Mouse (Mus musculus) intestine, embryonic 16.5 days (tissue): ENCODE results near the gene Gm17657. TPM values are rescaled to one million over a fixed set of nuclear protein-coding genes. Genes with fewer than 3 reads are reported as not detected.

ENCODE experiments used
- ATAC-seq: fragments of 200-750 bp; cut with Nextera tagmentation; 2 replicates; pipeline ENCODE4 v1.8.0; 2017; ENCODE audit warnings: moderate TSS enrichment, moderate library complexity
- H3K27ac ChIP-seq: fragments of 300-500 bp; sonication (generic); 2 replicates; pipeline ENCODE4 v1.5.1; 2014; ENCODE audit warnings: mild to moderate bottlenecking, low read length
- H3K27me3 ChIP-seq: fragments of 300-500 bp; sonication (generic); replicated peaks from 2 replicates; pipeline ENCODE4 v1.6.1; 2014; ENCODE audit warnings: low read length, control low read depth, mixed read lengths; ENCODE audit not compliant: control insufficient read depth, insufficient read depth
- H3K36me3 ChIP-seq: fragments of 300-500 bp; sonication (generic); 2 replicates; pipeline ENCODE4 v1.6.1; 2014; ENCODE audit warnings: low read length, control low read depth; ENCODE audit not compliant: control insufficient read depth, insufficient read depth
- H3K4me1 ChIP-seq: fragments of 300-500 bp; sonication (generic); 2 replicates; pipeline ENCODE4 v1.6.1; 2014; ENCODE audit warnings: low read length, control low read depth, mixed read lengths; ENCODE audit not compliant: control insufficient read depth, insufficient read depth
- H3K4me2 ChIP-seq: fragments of 300-500 bp; sonication (generic); 2 replicates; pipeline ENCODE4 v1.6.1; 2014; ENCODE audit warnings: low read depth, low read length, control low read depth
- H3K4me3 ChIP-seq: fragments of 300-500 bp; sonication (generic); 2 replicates; pipeline ENCODE4 v1.5.1; 2014; ENCODE audit warnings: mild to moderate bottlenecking, low read length
- H3K9ac ChIP-seq: fragments of 300-500 bp; sonication (generic); 2 replicates; pipeline ENCODE4 v1.6.1; 2014; ENCODE audit warnings: low read depth, low read length
- H3K9me3 ChIP-seq: fragments of 300-500 bp; sonication (generic); 2 replicates; pipeline ENCODE4 v1.6.1; 2016; ENCODE audit warnings: low read length, control low read depth; ENCODE audit not compliant: control insufficient read depth
- WGBS: fragments of 180-500 bp; shearing (Covaris S2); extraction: QIAGEN DNeasy Blood & Tissue Kit; methylation state at CpG from one replicate; pipeline ENCODE4 v1.1.7; 2014; 5-methylcytosine and 5-hydroxymethylcytosine counted together
- polyA plus RNA-seq: library from polyadenylated mRNA; unstranded; fragments of >200 nt; fragmentation: Nextera tagmentation; extraction: Ambion mirVana; gene quantifications from 2 replicates; pipeline ENCODE4 v1.2.1, GENCODE M21; 2015

The Gm17657 gene
- polyA plus RNA-seq, 1 experiment from 2014 or later = not detected

DNA sequence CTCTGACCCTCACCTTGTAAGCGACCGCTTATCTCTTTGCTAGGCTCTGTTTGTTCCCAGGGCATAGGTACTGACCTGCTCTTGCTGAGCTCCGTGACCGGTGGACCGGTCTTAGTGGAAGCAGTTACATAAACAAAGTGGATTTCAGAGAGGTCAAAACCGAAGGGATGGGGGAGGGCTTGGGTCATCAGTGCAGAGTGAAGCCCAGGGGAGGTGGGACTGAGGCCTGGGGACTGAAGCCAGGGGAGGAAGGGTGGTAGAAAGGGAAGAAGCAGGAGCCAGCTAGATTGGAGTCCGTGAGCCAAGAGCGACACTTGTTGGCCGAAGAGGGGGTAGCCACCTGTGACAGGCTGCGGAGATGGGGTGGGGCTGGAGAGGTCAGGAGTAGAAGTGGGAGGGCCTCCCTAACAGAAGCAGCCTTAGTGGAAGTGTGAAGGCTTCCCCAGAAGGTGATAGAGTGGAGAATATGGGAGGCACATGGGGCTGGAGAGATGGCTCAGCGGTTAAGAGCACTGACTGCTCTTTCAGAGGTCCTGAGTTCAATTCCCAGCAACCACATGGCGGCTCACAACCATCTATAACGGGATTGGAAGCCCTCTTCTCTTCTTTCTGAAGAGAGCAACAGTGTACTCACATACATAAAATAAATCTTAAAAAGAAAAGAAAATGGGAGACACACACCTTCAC is 36.3 kb downstream of the Gm17657 start:
- Histone ChIP-seq H3K9ac (no peak overlapping the region), H3K4me1 (no peaks in the 10 kb centered on the region), H3K27me3 (no peaks in the 10 kb centered on the region), H3K36me3 (no peaks in the 10 kb centered on the region), H3K9me3 (no peaks in the 10 kb centered on the region), H3K4me3 (no peak overlapping the region), H3K27ac (no peak overlapping the region), H3K4me2 (no peak overlapping the region)
- peak; percentile 73 for ATAC-seq
- WGBS = 30% methylated on average over 13 of the region's 13 CpGs

DNA sequence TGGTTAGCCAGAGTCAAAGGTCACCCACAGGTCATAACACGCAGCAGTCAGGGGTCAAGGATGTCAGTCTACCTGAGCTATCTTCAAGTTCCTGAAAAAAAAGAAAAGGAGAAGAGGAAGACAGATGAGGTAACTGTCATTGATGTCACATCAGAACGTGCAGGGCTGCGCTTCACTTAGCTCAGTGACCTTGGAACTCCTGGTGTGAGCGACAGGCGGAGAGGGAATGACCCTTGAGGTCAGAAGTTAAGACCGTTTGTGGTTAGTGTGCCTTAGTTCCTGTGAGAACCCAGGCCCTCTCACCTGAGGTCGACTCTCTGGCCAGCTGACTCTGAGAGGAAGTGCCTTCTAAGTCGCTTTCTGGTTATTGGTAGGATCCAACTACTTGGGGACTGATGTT is 38.7 kb downstream of the Gm17657 start:
- no peak for ATAC-seq

DNA sequence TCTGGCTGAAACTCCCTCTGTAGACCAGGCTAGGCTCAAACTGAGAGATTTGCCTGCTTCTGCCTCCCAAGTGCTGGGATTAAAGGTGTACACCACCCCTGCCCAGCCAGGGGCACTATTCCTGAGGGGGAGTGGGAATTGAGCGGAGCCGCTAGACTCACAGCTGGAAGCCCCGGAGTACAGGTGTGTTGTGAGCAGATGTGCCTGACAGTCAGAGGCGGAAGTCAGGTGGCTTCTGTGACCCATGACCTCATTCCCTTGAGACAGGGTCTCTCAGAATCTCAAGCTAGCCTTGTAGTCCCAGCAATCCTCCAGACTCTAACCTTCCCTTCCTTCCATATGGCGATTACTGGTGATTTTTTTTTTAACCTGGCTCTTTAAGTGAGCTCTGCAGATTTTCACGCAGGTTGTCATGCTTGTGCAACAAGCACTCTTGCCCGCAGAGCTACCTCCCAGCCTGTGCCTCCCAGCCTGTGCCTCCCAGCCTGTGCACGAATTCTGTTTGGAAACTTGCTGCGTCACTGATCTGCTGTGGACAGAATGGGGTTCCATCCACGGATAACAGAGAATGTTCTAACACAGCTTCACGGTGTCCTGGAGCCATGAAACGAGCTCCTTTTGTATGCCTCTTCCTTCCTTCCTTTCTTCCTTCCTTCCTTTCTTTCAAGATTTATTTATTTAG is 40.4 kb downstream of the Gm17657 start:
- Histone ChIP-seq H3K27me3 (no peaks in the 10 kb centered on the region), H3K9me3 (no peaks in the 10 kb centered on the region), H3K27ac (no peak overlapping the region), H3K36me3 (no peaks in the 10 kb centered on the region), H3K9ac (no peak overlapping the region), H3K4me1 (no peaks in the 10 kb centered on the region), H3K4me3 (no peak overlapping the region), H3K4me2 (no peak overlapping the region)
- no peak for ATAC-seq
- WGBS = 65% methylated on average over 12 of the region's 12 CpGs

More for the DNA sequence above, 38.7 kb downstream of the Gm17657 start:
- Histone ChIP-seq H3K4me2 (no peak overlapping the region), H3K27me3 (no peaks in the 10 kb centered on the region), H3K9ac (no peak overlapping the region), H3K27ac (no peak overlapping the region), H3K4me3 (no peak overlapping the region), H3K36me3 (no peaks in the 10 kb centered on the region), H3K9me3 (no peaks in the 10 kb centered on the region), H3K4me1 (no peaks in the 10 kb centered on the region)
- WGBS = 48% methylated on average over 8 of the region's 8 CpGs

DNA sequence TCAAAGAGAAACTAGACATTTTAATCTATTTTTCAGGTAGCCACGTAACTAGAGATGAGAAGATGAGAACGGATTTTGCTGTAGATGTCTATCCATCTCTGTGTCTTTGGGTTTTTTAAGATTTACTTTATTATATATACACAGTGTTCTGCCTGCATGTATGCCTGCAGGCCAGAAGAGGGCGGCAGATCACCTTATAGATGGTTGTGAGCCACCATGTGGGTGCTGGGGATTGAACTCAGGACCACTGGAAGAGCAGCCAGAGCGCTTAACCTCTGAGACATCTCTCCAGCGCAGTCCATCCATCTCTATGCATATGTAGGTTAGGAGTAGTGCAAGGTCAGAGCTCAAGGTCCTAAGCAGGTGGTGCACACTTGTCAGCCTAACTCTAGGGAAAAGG is 45.7 kb downstream of the Gm17657 start:
- no peak for ATAC-seq
- H3K4me3 ChIP-seq = no peak overlapping the region
- 81% methylated on average over 5 of the region's 5 CpGs for WGBS
- no peak overlapping the region for H3K9ac ChIP-seq
- no peak overlapping the region for H3K4me2 ChIP-seq
- no peaks in the 10 kb centered on the region for H3K27me3 ChIP-seq
- no peaks in the 10 kb centered on the region for H3K36me3 ChIP-seq
- H3K4me1 ChIP-seq = peaks cover 8% of the 10 kb centered on the region
- H3K27ac ChIP-seq = no peak overlapping the region
- no peaks in the 10 kb centered on the region for H3K9me3 ChIP-seq

DNA sequence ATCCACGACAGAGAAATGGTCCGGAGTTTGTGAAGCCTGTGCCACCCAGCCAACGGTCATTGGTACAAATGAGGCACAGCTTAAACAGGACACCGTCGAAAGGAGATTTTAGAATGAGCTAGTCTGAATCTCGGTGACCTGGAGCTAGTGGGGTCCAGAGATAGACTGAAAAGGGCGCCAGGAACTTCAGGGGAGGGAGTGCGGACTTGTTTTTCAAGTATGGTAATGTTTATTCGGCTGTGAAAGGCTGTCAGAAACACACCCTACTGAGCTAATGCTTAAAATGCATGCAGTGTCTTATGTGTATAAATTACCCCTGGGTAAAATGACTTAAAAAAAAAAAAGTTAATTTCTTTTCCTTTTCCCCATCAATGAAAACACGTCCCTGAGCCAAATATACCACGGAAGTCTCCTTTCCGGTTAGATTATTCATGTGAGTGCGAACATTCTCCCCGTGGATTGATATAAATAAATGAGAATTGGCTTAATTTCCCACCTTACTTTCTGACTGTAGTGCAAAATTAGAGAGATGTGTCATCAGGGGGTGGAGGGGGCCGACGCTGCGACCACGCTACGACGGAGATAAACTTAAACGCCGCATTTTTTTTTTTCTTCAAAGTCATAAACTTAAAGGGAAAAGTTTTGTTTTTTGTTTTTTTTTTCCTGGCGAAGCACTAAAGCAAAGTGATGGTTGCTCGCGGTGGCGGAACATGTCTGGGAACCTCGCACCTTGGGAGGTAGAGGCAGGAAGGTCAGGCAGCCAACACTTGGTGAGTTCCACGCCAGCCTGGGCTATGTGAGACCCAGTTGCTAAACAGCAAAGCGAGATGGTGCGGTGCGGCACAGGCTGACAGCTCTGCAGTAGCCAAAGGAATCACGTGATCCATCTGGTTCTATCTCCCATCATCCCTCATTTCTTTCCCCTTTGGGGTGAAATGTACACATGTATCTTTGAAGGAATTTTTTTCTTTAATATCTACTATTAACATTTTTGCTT is 46.5 kb downstream of the Gm17657 start:
- Histone ChIP-seq H3K4me1 (peaks cover 8% of the 10 kb centered on the region), H3K27me3 (no peaks in the 10 kb centered on the region), H3K9ac (0 out of 2 replicates have a peak overlapping the region, but pooled peaks have one; percentile 5), H3K9me3 (no peaks in the 10 kb centered on the region), H3K27ac (no peak overlapping the region), H3K4me3 (peak overlapping the region; percentile 15), H3K4me2 (peak overlapping the region; percentile 42), H3K36me3 (no peaks in the 10 kb centered on the region)
- 14% methylated on average over 32 of the region's 32 CpGs for WGBS
- no peak for ATAC-seq

DNA sequence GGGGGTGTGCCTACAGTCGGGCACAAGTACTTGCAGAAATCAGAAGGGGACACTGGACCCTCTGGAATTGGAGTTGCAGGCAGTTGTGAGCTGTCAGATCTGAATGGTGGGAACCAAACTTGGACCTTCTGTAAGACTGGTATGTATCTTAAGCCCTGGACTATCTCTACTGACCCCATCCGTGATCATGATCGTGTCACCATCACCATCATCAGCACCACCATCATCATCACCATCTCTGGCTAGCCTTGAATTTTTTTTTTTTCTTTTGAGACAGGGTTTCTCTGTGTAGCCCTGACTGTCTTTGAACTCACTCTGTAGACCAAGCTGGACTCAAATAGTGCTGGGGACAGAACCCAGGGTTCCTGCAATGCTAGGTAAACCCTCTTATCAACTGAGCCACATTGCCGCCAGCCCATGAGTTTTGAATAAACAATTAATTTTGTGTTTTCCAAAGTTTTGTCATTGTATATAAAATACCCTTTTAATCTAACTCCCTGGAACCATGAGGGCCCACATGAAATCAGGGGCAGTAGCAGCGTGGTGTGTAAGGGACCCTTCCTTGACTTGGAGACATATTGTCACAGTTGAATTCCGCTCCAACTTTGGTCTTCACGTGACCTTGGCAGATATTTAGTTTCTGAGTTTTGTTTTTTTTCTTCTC is 47.3 kb downstream of the Gm17657 start:
- Histone ChIP-seq H3K9ac (no peak overlapping the region), H3K27me3 (no peaks in the 10 kb centered on the region), H3K4me3 (no peak overlapping the region), H3K4me2 (no peak overlapping the region; the same call in 1 of the 2 replicates), H3K4me1 (peaks cover 8% of the 10 kb centered on the region), H3K27ac (no peak overlapping the region), H3K36me3 (no peaks in the 10 kb centered on the region), H3K9me3 (no peaks in the 10 kb centered on the region)
- no peak for ATAC-seq
- WGBS = 76% methylated on average over 7 of the region's 7 CpGs

DNA sequence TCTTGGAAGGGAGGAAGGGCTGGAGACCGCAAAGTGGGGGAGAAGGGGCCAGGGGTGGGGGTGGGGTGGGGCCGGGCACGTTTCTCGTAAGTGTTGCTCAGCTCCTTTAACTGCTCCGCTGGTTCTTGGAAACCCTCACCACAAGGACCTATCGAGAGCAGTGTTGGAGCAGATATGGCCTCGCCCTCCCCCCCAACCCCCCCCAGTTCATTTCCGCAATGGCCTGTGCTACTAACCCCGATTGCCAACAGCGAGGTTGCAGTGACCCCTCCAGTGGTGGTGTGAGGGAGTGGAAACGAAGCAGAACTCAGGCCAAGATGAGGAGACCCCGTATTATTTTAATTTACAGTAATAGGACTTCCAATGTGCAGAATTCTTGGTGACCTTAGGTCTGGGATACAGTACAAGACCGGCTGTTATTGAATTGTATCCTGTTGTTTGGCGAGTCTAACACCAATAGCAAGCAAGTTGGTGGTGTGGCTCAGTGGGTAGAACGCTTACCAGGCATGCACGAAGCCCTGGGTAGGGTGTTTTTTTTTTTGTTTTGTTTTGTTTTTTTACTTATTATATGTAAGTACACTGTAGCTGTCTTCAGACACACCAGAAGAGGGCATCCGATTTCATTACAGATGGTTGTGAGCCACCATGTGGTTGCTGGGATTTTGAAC is 48.5 kb downstream of the Gm17657 start:
- no peak overlapping the region for H3K27ac ChIP-seq
- H3K36me3 ChIP-seq = no peaks in the 10 kb centered on the region
- H3K4me1 ChIP-seq = peaks cover 8% of the 10 kb centered on the region
- ATAC-seq = peak; percentile 55; the same call in 1 of the 2 replicates
- no peaks in the 10 kb centered on the region for H3K27me3 ChIP-seq
- no peak overlapping the region for H3K4me2 ChIP-seq
- no peak overlapping the region for H3K9ac ChIP-seq
- H3K9me3 ChIP-seq = no peaks in the 10 kb centered on the region
- 77% methylated on average over 17 of the region's 17 CpGs for WGBS
- no peak overlapping the region for H3K4me3 ChIP-seq

DNA sequence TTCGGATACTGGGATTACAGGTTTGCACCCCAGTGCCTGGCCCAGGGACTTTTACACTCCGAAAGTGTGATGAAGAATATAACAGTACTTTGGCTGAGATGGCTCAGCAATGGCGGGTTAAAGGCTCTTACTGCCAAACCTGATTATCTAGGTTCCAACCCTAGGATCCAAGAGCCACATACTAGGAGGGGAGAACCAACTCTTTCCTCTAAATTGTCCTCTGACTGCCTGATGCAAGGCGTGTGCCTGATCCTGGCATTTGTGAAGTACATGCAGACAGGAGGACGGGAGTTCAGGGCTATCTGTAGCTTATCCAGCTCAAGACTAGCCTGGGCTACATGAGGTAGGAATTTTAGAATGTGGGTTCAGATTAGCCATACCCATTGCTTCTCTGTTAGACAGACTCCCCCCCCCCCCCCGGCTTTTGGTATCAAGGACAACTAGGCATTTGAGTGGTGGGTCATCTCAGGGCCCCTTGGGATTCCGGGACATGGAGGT is 49.1 kb downstream of the Gm17657 start:
- no peak overlapping the region for H3K4me3 ChIP-seq
- H3K27ac ChIP-seq = no peak overlapping the region
- H3K9me3 ChIP-seq = no peaks in the 10 kb centered on the region
- ATAC-seq = no peak
- H3K9ac ChIP-seq = no peak overlapping the region
- no peak overlapping the region for H3K4me2 ChIP-seq
- H3K4me1 ChIP-seq = peaks cover 8% of the 10 kb centered on the region
- WGBS = 77% methylated on average over 7 of the region's 7 CpGs
- no peaks in the 10 kb centered on the region for H3K36me3 ChIP-seq
- no peaks in the 10 kb centered on the region for H3K27me3 ChIP-seq
